Mouse (Mus musculus) lung, adult 2 months (tissue): ENCODE data around the gene Dyrk2. TPM values are rescaled to one million over a fixed set of nuclear protein-coding genes. Genes with fewer than 3 reads are reported as not detected.

Experiments
- DNase-seq: peaks from one replicate; pipeline ENCODE4 v3.0.0; 2022
- H3K4me1 ChIP-seq: fragments of 200-500 bp; 2 replicates; pipeline ENCODE4 v1.6.1; 2011; ENCODE audit warnings: low read length; ENCODE audit not compliant: control insufficient read depth, insufficient read depth
- H3K4me3 ChIP-seq: fragments of 200-500 bp; replicated peaks from 2 replicates; pipeline ENCODE3; 2011; ENCODE audit warnings: low read depth, mild to moderate bottlenecking, control low read depth, low read length; ENCODE audit errors: extremely low read depth
- CTCF ChIP-seq: fragments of 200-500 bp; IDR thresholded peaks from 2 replicates; pipeline ENCODE4 v1.5.1; 2011; ENCODE audit warnings: mild to moderate bottlenecking, low read length, control low read depth; ENCODE audit not compliant: insufficient read depth
- POLR2A ChIP-seq: fragments of 200-500 bp; IDR thresholded peaks from 2 replicates; pipeline ENCODE4 v1.6.1; 2011; ENCODE audit warnings: low read depth, mild to moderate bottlenecking, control low read depth, low read length, borderline replicate concordance; ENCODE audit errors: extremely low read depth
- WGBS: fragments of 180-500 bp; shearing (Covaris S2); methylation state at CpG from one replicate; pipeline ENCODE4 v1.1.7; 2018; 5-methylcytosine and 5-hydroxymethylcytosine counted together
- polyA plus RNA-seq: library from polyadenylated mRNA; depleted of rRNA; stranded (reverse); fragments of >200 nt; gene quantifications from 2 replicates; pipeline ENCODE4 v1.2.3, GENCODE M21; 2012

Gene Dyrk2
- polyA plus RNA-seq, 1 experiment, result 25.8 TPM

DNA sequence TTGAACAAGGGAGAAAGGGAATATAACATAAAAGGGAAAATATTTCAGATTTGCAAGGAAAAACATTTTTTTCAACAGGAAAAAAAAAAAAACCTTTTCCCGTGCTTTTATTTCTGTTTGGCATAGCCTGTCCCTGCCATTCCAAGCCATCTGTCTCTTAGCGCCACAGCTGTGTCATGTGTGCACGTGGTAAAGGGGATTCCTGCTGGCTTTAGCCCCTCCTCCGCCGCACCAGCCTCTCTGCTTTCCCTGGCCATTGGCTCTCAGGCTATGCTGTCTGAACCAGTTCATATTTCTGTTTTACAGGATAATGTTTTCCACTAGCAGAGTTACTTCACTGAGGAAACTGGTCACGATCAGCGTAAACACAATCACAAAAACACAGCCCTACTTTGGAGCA lies 49.1 kb downstream of the Dyrk2 start:
- Histone ChIP-seq H3K4me1 (no peaks in the 10 kb centered on the region), H3K4me3 (no peak overlapping the region)
- 20% methylated on average over 7 of the region's 7 CpGs for WGBS
- no peak for DNase-seq
- TF ChIP-seq POLR2A (no peak), CTCF (no peak)

DNA sequence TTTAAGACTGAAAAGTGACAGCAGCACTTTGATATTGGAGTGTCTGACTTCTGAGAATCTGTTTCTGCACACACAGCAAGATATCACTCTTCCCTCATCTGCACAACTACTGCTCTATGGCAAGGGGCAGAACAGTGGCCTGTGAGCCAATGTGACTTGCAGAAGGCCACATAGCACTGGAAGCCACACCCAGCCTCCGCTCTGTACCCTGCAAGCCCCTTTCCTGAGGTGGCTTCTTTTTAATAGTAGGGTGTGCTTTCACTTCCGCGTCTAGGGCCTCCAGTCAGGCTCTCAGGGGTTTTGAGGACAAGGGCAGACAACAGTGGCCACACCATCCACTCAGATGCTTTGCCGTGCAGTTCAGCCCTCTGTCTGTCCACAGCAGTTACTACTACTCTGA lies 50.2 kb downstream of the Dyrk2 start:
- no peaks in the 10 kb centered on the region for H3K4me1 ChIP-seq
- no peak overlapping the region for H3K4me3 ChIP-seq
- TF ChIP-seq CTCF (no peak), POLR2A (no peak)
- DNase-seq, result no peak
- WGBS, result 76% methylated on average over 4 of the region's 4 CpGs

DNA sequence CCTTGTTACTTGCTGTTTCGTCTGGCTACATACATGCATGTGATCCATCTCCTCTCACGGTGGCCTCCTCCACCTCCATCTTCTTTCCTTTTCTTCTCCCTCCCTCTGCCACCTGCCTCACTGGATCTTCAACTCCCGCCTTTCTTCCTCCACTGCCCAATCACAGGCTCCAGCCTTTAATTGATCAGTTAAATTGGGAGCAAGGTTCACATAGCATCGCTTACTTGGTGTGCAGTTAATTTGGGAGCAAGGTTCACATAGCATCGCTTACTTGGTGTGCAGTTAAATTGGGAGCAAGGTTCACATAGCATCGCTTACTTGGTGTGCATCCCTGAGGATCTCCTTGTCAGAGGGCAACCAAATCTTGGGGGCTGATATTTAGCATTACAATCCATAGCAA lies 52.9 kb downstream of the Dyrk2 start:
- Histone ChIP-seq H3K4me1 (no peaks in the 10 kb centered on the region), H3K4me3 (no peak overlapping the region)
- DNase-seq, result no peak
- 92% methylated on average over 6 of the region's 6 CpGs for WGBS
- TF ChIP-seq POLR2A (no peak), CTCF (no peak)

DNA sequence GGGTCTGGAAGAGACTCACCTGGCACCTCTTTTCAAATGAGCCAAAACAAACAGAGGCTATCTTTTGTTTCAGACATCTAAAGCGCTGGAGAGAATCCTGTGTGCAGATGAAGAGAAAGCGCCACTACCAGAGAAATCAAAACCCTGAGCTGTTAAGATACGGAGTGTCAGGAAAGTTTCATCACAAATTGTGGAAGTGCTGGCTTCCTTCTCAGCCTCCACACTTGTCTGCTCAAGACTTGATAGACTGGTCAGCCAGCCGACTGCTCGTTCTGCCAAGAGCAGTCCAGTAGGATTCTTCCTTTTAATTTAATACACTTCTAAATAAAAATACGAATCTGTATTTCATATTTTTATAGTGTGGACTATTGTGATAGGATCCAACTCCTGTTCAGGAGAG lies 58.1 kb downstream of the Dyrk2 start:
- no peak overlapping the region for H3K4me3 ChIP-seq
- TF ChIP-seq POLR2A (no peak), CTCF (no peak)
- 35% methylated on average over 6 of the region's 6 CpGs for WGBS
- H3K4me1 ChIP-seq, result peaks cover 6% of the 10 kb centered on the region; the same call in 1 of the 2 replicates
- DNase-seq, result no peak

DNA sequence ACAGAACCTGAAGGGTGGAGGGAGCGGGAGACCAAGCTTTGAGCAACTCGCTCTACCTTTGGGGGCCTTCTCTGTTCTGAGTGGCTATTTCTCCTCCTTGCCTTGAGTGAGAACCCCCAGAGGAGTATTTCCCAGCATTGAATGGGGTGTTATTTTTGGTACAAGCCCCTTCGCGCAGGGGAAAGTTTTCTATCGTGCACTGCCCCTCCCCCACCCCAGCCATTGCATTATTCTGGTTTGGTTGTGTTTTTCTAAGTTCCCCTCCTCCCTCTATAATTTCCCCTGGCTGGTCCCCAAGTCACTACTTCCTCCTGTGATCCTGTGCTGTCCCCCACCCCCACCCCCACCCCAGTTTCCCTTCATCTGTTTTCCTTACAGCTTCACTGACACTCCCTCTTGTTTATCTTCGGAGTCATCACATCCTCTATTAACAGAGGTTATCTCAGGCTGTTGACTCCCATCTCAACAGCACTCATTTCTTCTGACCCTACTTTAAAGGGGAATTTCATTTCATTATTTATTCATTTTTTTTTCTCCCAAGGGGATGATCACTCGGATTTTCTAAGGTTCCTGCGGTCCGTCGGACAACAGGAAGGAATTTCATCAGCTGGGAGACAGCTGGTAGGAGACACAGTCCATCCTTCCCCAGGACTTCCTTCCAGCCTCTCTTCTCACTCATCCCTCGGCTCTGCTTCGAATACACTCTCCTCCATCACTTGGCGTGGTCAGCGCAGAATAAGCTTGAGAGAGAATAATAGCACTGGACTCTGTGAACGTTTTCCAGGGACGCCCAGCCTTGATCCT lies 58.9 kb downstream of the Dyrk2 start:
- no peak for DNase-seq
- 17% methylated on average over 16 of the region's 16 CpGs for whole genome bisulfite sequencing
- TF ChIP-seq POLR2A, result no peak
- no peak for TF ChIP-seq CTCF
- no peak overlapping the region for H3K4me3 ChIP-seq
- H3K4me1 ChIP-seq, result peaks cover 6% of the 10 kb centered on the region; the same call in 1 of the 2 replicates
